Mouse (Mus musculus) heart, adult 2 months (tissue): ENCODE measurements around the gene Dyrk3.

ENCODE experiments used
- CTCF ChIP-seq: fragments of 200-600 bp; IDR thresholded peaks from 2 replicates; pipeline ENCODE4 v1.8.1; 2022; ENCODE audit warnings: antibody characterized with exemption, mild to moderate bottlenecking, moderate library complexity
- EP300 ChIP-seq: fragments of 200-500 bp; IDR thresholded peaks from 2 replicates; pipeline ENCODE4 v1.6.1; 2011; ENCODE audit warnings: low read depth, low read length, control low read depth; ENCODE audit not compliant: insufficient read depth

DNA sequence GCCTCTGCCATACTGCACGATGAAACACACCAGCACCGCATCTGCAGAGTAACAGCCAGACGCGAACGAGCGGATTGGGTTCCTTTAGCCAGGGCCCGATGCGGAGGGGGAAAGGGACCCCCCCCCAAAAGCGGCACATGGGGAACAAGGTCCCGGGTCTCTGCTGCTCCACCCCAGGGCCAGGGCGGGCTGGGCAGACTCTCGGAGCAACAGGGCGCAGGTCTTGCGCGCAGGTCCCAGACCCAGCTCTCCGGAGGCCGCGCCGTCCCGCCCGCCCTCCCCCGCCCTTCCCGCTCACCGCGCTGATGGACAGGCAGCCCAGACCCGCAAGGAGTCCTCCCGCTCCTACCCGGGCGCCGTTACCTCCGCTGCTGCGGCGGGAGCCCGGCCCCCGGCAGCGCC, 422 bp downstream of the Dyrk3 start:
- TF ChIP-seq CTCF = no peak
- TF ChIP-seq EP300 = no peak
